Mouse (Mus musculus) hematopoietic stem cell, adult 5-6 weeks (primary cell): ENCODE results near the gene Hspa1l. TPM values are rescaled to one million over a fixed set of nuclear protein-coding genes. Genes with fewer than 3 reads are reported as not detected.

Experiments
- ATAC-seq, 2 experiments: fragments of 125-278 bp in 1 of 2; replicated peaks in 1 of 2; 2 replicates each; pipeline ENCODE4 v1.8.0; 2016 to 2017; ENCODE audit warnings: inconsistent platforms in 2 of 2, mild to moderate bottlenecking in 2 of 2, moderate number of reproducible peaks in 2 of 2, low read depth in 1 of 2, moderate TSS enrichment in 1 of 2; ENCODE audit not compliant: low FRiP score in 2 of 2, poor library complexity in 2 of 2, severe bottlenecking in 2 of 2, insufficient read depth in 1 of 2, low TSS enrichment in 1 of 2
- total RNA-seq: library from RNA; stranded (forward); fragments of 172-1452, 232-1000 nt; gene quantifications from 2 replicates; pipeline ENCODE4 v1.2.3, GENCODE M21; 2017

The Hspa1l gene
- 0.05 TPM in 1 of 2 replicates, not detected in the other for total RNA-seq

DNA sequence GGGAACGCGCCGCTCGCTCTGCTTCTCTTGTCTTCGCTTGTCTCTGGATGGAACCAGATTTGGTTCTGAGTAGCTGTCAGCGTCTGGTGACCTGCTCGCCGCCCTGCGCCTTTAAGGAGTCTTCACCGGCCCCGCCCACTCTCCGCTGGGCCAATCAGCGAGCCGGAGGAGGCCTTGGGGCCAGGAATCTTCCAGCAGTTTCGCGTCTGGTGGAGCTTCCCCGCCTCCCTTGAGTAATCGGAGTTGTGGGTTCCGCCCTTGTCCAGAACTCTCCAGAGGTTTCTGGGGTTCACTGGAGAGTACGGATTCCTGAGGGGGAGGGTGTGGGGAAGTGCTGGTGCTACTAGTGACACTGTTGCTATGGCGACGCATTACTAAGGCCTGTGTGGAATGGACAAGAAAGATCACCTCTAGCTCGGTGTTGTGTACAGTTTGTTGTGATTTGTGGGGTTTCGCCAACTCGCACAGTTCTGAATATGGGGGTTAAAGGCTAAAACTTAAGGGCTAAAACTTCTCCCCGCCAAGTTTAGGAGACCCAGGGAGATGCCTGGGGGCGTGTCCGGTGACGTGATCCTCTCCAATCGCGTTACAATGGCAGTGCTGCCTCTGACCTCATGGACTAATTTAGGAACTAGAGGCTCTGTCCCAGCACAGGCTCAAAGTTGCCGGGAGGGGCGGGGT lies at the start of gene Hspa1l, which contains the start of gene Hspa1a:
Gene Hspa1l, plus strand, starts transcription at position 635 of the 681 bp plus-strand sequence.
Gene Hspa1a, minus strand, starts transcription at position 88 of the 681 bp plus-strand sequence.
- peak; percentile 91 to 95 for ATAC-seq

DNA sequence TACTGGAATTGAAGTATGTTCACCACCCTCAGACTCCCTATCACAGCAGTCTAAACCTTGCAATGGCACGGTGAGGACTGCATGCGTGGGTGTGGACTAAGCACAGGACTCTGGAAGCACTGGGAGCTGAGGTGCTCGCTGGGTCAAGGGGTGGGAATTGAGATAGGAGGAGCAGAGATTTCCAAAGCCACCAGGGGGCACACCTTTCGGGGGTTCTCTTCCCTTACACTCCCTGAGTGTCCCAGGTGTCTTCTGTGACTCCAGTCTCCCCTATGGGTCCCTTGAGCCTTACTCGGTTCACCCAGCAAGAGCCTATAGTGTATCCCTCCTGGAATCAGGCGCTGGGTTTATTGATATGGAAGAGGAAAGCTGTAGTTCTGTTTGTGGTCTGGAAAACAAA lies 49.6 kb upstream of the Hspa1l start:
- ATAC-seq: no peak

DNA sequence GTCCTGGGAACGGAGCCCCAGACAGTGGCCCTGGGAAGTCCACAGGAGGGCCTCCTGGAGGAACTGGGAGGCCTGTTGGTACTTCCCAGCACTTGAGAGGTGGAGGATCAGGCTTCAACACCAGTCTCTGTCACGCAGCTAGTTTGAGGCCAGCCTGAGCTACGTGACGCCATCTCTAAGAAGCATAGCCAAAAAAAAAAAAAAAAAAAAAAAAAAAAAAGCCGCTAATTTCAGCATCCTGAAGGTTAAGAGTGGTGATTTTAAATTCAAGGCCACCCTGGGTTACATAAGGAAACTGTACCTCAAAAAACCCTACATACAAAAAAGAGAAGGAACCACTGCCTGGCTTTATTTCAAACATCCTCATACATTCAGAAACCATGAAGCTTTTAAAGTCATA lies 48.2 kb upstream of the Hspa1l start:
- ATAC-seq: no peak

DNA sequence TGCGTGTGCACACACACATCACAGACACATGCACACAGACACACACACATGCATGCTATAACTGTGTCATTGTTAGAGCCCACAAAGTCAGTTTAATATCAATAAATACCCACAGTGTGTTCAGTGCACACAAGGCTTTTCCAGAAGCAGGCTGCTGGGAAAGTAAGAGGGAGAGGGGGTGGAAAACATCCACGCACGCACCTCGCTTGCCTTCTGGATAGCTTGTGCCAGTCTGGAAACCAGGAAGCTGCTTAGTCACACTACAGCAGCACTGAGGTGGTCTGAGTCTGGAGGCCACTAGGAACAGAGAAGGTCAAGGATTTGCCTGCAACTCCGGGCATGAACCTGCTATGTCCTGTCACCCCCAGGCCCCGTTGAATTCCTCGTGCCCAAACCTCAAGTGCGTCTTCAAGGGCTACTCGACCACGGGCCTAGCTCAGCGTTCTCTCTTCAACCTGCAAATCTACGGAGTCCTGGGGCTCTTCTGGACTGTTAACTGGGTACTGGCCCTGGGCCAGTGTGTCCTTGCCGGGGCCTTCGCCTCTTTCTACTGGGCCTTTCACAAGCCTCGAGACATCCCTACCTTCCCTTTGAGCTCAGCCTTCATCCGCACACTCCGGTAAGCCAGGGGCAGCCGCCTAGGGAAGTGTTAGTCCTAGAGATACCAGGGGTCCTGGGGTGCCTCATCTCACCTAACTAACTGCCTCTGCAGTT lies 45.0 kb upstream of the Hspa1l start:
- no peak for ATAC-seq

DNA sequence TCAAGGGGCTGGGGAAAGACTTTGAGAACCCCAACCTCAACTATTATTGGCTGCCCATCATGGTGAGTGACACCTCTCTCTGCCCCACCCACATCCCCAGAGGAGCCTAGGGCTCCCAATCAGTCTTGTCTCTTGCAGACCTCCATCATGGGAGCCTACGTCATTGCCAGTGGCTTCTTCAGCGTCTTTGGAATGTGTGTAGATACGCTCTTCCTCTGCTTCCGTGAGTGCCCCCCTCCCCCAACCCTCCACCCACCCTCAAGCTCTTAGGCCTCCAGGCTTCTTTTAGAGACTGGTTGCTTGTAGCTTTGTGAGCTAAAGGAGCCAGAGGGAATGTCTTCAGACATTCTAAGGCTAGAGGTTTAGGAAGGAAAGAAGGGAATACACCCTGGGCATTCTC lies 43.7 kb upstream of the Hspa1l start:
- ATAC-seq: no peak

DNA sequence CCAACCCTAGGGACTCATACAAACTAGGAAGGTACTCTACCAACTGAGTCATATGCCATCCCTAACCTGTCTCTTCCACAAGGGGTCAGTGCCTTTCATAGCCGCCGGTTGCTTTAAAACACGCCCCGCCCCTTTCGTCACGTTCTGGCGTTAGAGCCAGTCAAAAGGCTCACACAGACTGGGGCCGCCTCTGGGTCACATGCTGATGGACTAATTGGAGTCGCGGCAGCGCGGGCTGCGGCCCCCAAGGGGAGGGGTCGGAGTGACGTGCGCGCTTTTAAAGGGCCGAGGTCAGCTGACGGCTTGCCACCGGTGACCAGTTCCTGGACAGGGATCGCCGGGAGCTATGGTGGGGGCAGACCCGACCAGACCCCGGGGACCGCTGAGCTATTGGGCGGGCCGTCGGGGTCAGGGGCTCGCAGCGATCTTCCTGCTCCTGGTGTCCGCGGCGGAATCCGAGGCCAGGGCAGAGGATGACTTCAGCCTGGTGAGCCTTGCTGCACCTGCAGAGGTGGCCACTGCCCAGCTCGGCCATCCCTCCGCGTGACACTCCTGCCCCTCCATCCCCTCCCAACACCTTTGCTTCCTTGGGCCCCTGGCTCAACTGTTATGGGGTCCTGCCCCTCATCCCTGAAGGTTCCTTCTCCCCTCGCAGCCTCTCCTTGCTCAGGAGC lies 41.3 kb upstream of the Hspa1l start, which contains the start of gene Neu1:
Gene Neu1, plus strand, starts transcription at position 193 of the 674 bp plus-strand sequence.
- peak; percentile 89 to 98 for ATAC-seq

DNA sequence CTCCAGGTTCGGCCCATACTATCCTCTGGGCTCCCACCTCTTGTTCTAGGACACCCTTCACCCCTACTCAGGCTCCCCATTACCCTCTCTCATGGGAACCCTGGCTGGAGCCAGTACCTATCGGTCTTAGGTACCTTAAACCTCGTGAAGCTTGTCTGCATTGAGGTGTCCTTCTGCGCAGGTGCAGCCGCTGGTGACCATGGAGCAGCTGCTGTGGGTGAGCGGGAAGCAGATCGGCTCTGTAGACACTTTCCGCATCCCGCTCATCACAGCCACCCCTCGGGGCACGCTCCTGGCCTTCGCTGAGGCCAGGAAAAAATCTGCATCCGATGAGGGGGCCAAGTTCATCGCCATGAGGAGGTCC lies 40.8 kb upstream of the Hspa1l start:
- ATAC-seq: no peak

DNA sequence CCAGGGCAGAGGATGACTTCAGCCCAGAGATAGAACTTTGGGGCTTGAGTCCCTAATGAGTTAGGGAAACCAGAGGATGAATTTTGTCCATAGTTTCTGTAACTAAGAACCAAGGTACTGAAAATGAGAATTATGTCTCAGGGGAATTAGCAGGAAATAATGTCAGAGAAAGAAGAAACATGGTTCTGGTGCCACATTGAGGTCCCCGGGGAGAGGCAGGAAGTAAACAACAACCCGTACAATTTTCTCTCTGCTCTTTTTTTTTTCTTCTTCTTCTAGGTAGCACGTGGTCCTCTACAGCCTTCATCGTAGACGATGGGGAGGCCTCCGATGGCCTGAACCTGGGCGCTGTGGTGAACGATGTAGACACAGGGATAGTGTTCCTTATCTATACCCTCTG lies 40.2 kb upstream of the Hspa1l start:
- no peak for ATAC-seq

DNA sequence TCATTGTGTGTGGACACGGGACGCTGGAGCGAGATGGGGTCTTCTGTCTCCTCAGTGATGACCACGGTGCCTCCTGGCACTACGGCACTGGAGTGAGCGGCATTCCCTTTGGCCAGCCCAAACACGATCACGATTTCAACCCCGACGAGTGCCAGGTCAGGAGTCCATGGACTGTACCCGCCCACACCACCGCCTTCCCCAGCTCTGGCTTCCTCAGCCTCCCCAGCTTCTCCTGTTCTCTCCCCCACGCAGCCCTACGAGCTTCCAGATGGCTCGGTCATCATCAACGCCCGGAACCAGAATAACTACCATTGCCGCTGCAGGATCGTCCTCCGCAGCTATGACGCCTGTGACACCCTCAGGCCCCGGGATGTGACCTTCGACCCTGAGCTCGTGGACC lies 38.5 kb upstream of the Hspa1l start:
- ATAC-seq: no peak

DNA sequence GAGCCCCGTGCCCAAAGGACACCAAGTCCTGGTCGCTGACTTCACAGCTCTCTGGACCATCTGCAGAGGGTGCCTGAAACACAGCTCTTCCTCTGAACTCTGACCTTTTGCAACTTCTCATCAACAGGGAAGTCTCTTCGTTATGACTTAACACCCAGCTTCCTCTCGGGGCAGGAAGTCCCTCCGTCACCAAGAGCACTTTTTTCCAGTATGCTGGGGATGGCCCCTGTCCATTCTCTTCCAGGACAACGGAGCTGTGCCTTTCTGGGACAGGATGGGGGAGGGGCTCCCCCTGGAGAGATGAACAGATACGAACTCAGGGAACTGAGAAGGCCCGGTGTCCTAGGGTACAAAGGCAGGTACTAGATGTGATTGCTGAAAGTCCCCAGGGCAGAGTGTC lies 37.7 kb upstream of the Hspa1l start:
- peak in 1 of 2 experiments; percentile 12; a peak in 1 of 4 replicates for ATAC-seq

DNA sequence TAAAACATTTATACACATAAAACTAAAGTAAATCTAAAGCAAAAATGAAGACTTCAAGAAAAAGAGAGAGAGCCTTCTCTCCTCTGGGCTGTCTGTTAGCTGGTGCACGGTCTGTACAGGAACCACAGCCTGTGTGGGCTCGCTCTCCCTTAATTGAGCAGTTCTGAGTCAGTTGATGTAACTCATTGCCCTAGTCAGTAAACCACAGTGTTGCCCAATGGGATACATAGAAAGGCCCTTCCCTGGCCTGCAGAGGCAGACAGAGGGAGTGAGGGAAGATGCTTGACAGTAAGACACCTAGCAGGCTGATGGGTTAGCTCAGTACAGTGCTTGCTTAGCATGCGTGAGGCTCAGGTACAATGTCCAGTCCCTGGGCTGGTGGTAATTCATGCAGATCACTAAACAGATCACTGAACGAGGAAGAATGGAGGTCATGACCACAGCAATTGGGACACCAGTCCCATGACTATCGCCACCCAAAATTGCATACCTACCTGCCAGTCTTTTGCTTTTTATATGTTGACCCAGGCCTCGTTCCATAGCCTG lies 34.5 kb upstream of the Hspa1l start:
- ATAC-seq: peak in 1 of 2 experiments; percentile 54; a peak in 1 of 4 replicates

DNA sequence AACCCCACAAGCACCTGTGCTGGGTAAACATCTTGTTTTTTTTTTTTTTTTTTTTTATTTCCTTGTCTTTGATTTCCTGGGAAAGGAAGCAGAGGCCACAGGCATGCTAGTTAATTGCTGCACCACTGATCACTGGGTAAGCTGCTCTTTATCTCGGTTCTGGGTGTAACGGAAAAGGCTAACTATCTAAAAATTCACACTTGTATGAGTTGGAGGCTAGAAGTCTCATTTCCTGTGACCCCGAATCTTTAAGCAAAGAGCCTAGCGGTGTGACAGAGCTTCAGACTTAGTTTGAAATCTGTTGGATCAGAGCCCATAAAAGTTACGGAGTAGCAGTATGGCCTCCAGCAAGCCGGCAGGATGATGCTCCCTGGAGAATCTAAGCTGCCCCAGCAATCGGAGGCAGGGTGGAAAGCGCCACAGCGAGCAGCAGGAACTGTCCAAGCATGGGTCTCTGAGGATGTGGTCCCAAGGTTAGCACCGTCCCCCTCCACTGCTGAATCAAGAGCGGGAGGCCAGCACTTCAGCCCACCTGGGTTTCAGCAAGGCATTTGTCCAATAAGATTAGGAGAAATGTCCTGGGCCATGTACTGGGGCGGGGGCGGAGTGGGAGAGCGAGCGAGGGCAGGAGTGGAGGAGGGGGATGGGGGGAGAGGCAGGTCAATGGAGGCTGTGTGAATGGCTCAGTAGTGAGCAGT lies 31.0 kb upstream of the Hspa1l start:
- ATAC-seq: 0 out of 4 replicates have a peak, but pooled peaks of 1 of the 2 experiments have one; percentile 11

DNA sequence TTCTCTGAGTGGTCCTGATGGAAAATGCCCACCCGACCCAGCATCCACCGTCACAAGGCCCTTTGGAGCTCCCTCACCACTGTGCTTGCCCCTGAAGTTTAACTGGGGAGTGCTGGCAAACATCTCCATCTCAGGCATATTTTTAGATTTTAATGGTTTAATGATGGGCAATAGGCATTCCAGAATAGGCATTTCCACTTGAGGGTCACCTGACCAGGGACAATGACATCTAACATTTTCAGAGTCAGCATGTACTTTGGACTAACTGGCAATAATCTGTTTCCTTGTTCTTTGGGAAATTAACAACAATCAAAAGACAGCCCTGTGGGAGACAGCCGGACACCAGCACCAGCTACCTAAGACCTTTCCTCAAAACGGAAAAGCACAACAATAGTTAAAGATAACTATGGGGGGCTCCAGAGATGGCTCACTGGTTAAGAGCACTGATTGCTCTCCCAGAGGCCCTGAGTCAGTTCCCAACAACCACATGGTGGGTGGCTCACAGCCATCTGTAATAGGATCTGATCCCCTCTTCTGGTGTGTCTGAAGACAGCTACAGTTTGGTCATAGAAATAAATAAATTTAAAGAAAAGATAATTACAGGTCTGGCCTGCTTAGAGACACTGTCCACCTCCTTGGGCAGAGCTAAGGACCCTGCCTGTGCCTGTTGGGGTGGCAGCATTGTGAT lies 29.2 kb upstream of the Hspa1l start:
- no peak for ATAC-seq

DNA sequence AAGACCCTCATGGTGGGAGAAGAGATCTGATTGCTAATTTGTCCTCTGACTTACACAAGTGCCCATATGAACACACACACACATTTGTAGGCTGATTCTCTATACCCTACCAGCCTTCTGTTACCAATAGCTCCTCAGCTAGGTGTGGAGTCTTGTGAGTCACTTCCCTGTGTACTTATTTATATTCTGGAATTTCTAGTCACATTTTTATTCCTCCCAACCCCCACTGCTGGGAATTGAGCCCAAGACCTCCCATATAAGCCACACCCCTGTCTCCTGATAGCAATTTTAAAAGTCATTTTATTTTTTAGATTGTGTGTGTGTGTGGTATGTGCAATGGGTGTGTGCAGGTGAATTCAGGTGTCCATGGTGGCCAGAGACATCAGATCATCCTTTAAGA lies 28.1 kb upstream of the Hspa1l start:
- no peak for ATAC-seq

DNA sequence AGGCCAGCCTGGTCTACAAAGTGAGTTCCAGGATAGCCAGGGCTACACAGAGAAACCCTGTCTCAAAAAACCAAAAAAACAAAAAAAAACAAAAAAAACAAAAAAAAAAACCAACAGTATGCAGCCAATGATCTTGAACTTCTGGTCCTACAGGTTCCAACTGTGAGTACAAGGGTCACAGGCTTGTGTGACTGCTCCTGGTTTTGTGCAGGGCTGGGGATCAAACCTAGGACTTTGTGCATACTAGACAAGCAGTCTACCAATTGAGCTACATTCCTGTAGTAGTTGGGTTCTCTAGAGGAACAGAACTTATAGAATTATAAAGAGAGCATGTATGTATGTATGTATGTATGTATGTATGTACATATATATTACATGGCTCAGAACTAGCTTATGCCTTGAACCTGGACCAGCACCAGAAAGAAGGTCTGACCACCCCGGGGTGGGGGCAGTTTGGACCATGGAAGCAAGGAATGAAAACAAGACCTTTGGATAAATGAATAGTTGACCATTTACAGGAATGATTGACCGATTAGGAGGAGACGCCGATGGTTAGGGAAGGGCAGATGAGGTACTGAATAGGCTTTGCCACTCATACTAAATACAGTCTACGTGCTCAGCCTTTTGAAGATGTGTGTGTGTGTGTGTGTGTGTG lies 25.9 kb upstream of the Hspa1l start:
- no peak for ATAC-seq

DNA sequence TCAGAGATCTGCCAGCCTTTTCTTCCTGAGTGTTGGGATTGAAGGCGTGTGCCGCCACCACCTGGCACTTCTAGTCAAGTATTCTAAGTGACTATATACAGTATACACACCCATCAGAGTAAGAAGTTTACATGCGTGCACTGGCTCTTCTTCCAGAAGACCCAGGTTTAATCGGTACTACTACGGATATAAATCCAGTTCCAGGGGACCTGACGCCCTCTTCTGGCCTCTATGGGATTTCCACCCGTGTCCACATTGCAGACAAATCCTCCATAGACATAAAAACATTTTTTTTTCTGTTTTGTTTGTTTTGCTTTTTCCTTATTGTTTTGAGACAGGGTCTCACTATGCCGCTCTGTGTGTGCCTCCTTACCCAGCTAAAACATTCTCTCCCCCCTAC lies 24.9 kb upstream of the Hspa1l start:
- no peak for ATAC-seq
